Mouse (Mus musculus) heart, postnatal 0 days (tissue): ENCODE measurements at regions not wholly inside any gene's neighbourhood (a gene's known extent, or its start where the extent isn't known, plus 50 kb on each side); places are given as distances from the start of the nearest gene placed in this dataset.

ENCODE experiments used
- CTCF ChIP-seq: IDR thresholded peaks from 2 replicates; pipeline ENCODE4 v1.5.1; 2016; ENCODE audit warnings: antibody characterized with exemption, control low read depth, low read depth
- EP300 ChIP-seq: IDR thresholded peaks from 2 replicates; pipeline ENCODE4 v1.6.1; 2016; ENCODE audit warnings: antibody characterized with exemption, low read depth

DNA sequence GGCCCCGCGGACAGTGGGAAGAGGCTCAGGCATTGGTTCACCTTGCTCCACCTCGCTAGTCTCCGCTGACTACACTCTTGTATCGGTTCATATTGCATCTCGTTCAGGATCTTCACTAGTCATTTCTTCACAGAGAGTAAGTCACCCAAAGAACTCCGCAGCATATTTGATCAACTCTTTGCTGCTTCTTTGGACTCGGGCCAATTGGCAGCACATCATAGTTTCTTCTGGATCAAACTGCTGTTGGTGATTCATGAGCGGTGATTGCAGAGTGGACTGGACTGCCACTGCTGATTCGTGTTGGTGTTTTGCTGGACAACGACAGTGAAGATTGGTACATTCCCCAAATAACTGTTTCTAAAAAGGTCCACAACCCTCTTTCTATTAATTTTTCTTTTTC, 98.4 kb upstream of the Mb21d2 start:
- TF ChIP-seq CTCF (no peak), EP300 (no peak)
